Mouse (Mus musculus) lung, embryonic 14.5 days (tissue): ENCODE measurements around the gene Snw1. TPM values are rescaled to one million over a fixed set of nuclear protein-coding genes. Genes with fewer than 3 reads are reported as not detected.

Source experiments
- ATAC-seq: fragments of 200-750 bp; cut with Nextera tagmentation; 2 replicates; pipeline ENCODE4 v1.8.0; 2017; ENCODE audit warnings: mild to moderate bottlenecking, moderate TSS enrichment, moderate library complexity; ENCODE audit not compliant: insufficient read depth
- DNase-seq: peaks from one replicate; pipeline ENCODE4 v3.0.0-alpha.2; 2015
- H3K27ac ChIP-seq: fragments of 300-500 bp; sonication (generic); 2 replicates; pipeline ENCODE4 v1.5.1; 2014; ENCODE audit warnings: low read depth, mild to moderate bottlenecking, moderate library complexity
- H3K27me3 ChIP-seq: fragments of 300-500 bp; sonication (generic); 2 replicates; pipeline ENCODE4 v1.6.1; 2014; ENCODE audit warnings: low read length, control low read depth; ENCODE audit not compliant: insufficient read depth
- H3K36me3 ChIP-seq: fragments of 300-500 bp; sonication (generic); 2 replicates; pipeline ENCODE4 v1.6.1; 2014; ENCODE audit warnings: control low read depth; ENCODE audit not compliant: insufficient read depth
- H3K4me1 ChIP-seq: fragments of 300-500 bp; sonication (generic); 2 replicates; pipeline ENCODE4 v1.6.1; 2014; ENCODE audit warnings: antibody characterized with exemption, control low read depth; ENCODE audit not compliant: insufficient read depth
- H3K4me2 ChIP-seq: fragments of 300-500 bp; sonication (generic); 2 replicates; pipeline ENCODE4 v1.6.1; 2014; ENCODE audit warnings: mild to moderate bottlenecking
- H3K4me3 ChIP-seq: fragments of 300-500 bp; sonication (generic); 2 replicates; pipeline ENCODE4 v1.5.1; 2014; ENCODE audit warnings: low read depth, low read length
- H3K9ac ChIP-seq: fragments of 300-500 bp; sonication (generic); 2 replicates; pipeline ENCODE4 v1.6.1; 2014
- H3K9me3 ChIP-seq: fragments of 300-500 bp; sonication (generic); 2 replicates; pipeline ENCODE4 v1.6.1; 2016; ENCODE audit warnings: low read depth, low read length, control low read depth
- CTCF ChIP-seq: IDR thresholded peaks from 2 replicates; pipeline ENCODE4 v1.5.1; 2016; ENCODE audit warnings: antibody characterized with exemption, low read depth
- WGBS: fragments of 180-500 bp; shearing (Covaris S2); extraction: QIAGEN DNeasy Blood & Tissue Kit; methylation state at CpG from one replicate; pipeline ENCODE4 v1.1.7; 2014; 5-methylcytosine and 5-hydroxymethylcytosine counted together
- microRNA-seq: library from miRNA; unstranded; fragments of <30 nt; microRNA quantifications from one replicate; pipeline ENCODE4, GENCODE M21; 2016; ENCODE audit warnings: borderline number of aligned reads
- polyA plus RNA-seq: library from polyadenylated mRNA; unstranded; fragments of >200 nt; fragmentation: Nextera tagmentation; extraction: Ambion mirVana; gene quantifications from 2 replicates; pipeline ENCODE4 v1.2.1, GENCODE M21; 2014

Snw1 gene
- polyA plus RNA-seq, 1 experiment from 2014 or later, result 126 TPM

DNA sequence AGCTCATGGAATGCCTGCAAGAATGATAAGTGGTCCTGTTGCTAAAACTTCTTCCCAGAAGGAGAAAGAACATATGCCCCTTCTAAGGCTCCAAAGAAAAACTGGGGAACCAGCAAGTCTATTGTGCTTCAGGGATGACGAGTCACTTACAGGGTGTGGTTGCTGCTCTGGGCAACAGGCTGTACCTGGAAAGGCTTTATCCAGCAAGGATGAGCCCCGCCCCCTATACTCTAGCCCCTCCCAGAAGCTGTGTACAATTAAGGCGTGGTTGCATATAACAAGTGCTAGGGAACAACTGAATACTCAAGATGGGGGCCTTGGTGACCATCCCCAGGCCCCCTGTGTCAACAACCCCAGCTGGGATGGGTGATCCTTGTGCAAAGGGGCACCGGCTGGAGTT, 63.0 kb downstream of the Snw1 start:
- DNase-seq, result no peak
- no peak overlapping the region for H3K4me2 ChIP-seq
- no peak overlapping the region for H3K9ac ChIP-seq
- H3K36me3 ChIP-seq, result no peaks in the 10 kb centered on the region
- 0 out of 2 replicates have a peak, but pooled peaks cover 5% of the 10 kb centered on the region for H3K4me1 ChIP-seq
- WGBS, result 77% methylated on average over 4 of the region's 4 CpGs
- no peak for TF ChIP-seq CTCF
- H3K27me3 ChIP-seq, result no peaks in the 10 kb centered on the region
- ATAC-seq, result no peak
- H3K9me3 ChIP-seq, result no peaks in the 10 kb centered on the region
- H3K4me3 ChIP-seq, result no peak overlapping the region
- H3K27ac ChIP-seq, result no peak overlapping the region

- peak overlapping the region; percentile 29; the same call in 1 of the 2 replicates for H3K9ac ChIP-seq
- no peaks in the 10 kb centered on the region for H3K36me3 ChIP-seq
- ATAC-seq (peak; percentile 74), DNase-seq (peak; percentile 76)
- WGBS, result 22% methylated on average over 21 of the region's 21 CpGs
- H3K4me1 ChIP-seq, result 0 out of 2 replicates have a peak, but pooled peaks cover 5% of the 10 kb centered on the region
- TF ChIP-seq CTCF, result no peak; the same call in 1 of the 2 replicates
- H3K27me3 ChIP-seq, result no peaks in the 10 kb centered on the region
- H3K4me3 ChIP-seq, result 0 out of 2 replicates have a peak overlapping the region, but pooled peaks have one; percentile 9
- peak overlapping the region; percentile 62 for H3K27ac ChIP-seq
- H3K4me2 ChIP-seq, result peak overlapping the region; percentile 53
- H3K9me3 ChIP-seq, result no peaks in the 10 kb centered on the region
Observed at GRCm38 (mm10) chr12:87407869-87408605, 64.0 kb downstream of the Snw1 start.

DNA sequence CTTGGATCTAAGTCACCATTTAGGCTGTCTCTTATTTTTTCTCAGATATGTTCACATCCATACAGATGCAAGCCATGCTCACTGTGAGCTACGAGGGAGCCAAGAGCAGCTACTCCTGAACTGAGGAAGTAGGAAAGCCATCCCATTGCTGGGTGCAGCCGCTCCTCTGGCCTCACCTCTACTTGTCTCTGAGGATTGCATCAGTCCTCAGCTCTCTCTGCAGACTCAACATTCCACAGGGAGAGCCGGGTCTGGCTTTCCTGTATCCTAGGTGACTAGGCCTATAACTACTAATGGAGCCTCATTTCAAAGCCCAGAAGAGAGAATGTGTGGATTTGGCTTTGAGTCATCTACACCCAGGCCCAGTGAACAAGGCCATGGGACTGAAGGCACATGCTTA, 66.4 kb downstream of the Snw1 start:
- no peak overlapping the region for H3K4me2 ChIP-seq
- H3K36me3 ChIP-seq, result no peaks in the 10 kb centered on the region
- H3K27ac ChIP-seq, result no peak overlapping the region
- TF ChIP-seq CTCF, result no peak
- no peak; the same call in 1 of the 2 replicates for ATAC-seq
- no peaks in the 10 kb centered on the region for H3K9me3 ChIP-seq
- 53% methylated on average over 3 of the region's 3 CpGs for WGBS
- no peak overlapping the region for H3K4me3 ChIP-seq
- H3K27me3 ChIP-seq, result no peaks in the 10 kb centered on the region
- no peak for DNase-seq
- 0 out of 2 replicates have a peak, but pooled peaks cover 5% of the 10 kb centered on the region for H3K4me1 ChIP-seq
- no peak overlapping the region for H3K9ac ChIP-seq

DNA sequence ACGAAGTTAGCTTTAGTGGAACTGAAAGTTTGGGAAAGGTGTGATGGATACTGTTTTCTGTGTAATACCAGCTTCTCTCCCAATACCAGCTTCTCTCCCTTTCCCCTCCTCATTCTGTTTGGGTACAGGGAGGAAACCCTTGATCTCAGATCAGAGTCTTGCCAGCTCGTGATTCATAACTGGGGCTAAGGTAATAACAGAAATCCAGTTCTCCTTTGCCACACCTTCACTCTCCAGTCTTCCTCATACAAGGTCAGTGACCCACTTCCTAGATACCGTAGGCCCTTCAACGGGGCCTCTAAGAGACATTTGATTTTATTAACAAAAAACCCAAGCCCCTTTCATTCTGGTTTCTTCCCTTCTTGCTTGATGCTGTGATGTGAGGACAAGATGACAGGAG, 66.9 kb downstream of the Snw1 start:
- WGBS, result 76% methylated on average over 4 of the region's 4 CpGs
- ATAC-seq, result no peak

GRCm38 (mm10) chr12:87401883-87402282, 70.2 kb downstream of the Snw1 start:
- Histone ChIP-seq H3K36me3 (no peaks in the 10 kb centered on the region), H3K4me2 (no peak overlapping the region), H3K4me3 (no peak overlapping the region), H3K27me3 (no peaks in the 10 kb centered on the region), H3K27ac (no peak overlapping the region), H3K9ac (no peak overlapping the region), H3K4me1 (no peaks in the 10 kb centered on the region), H3K9me3 (no peaks in the 10 kb centered on the region)
- WGBS, result 40% methylated on average over 6 of the region's 6 CpGs
- no peak for TF ChIP-seq CTCF
- DNase-seq (no peak), ATAC-seq (no peak)

More for the DNA sequence above, 66.9 kb downstream of the Snw1 start:
- TF ChIP-seq CTCF, result no peak
- Histone ChIP-seq H3K4me1 (0 out of 2 replicates have a peak, but pooled peaks cover 5% of the 10 kb centered on the region), H3K4me3 (no peak overlapping the region), H3K4me2 (no peak overlapping the region), H3K9me3 (no peaks in the 10 kb centered on the region), H3K27me3 (no peaks in the 10 kb centered on the region), H3K27ac (no peak overlapping the region), H3K9ac (no peak overlapping the region), H3K36me3 (no peaks in the 10 kb centered on the region)
- no peak for DNase-seq

GRCm38 (mm10) chr12:87399119-87399819, 72.8 kb downstream of the Snw1 start:
- no peak overlapping the region for H3K4me2 ChIP-seq
- H3K27ac ChIP-seq, result no peak overlapping the region
- H3K4me3 ChIP-seq, result no peak overlapping the region
- no peaks in the 10 kb centered on the region for H3K36me3 ChIP-seq
- 67% methylated on average over 10 of the region's 10 CpGs for WGBS
- no peak for TF ChIP-seq CTCF
- H3K9ac ChIP-seq, result no peak overlapping the region
- no peaks in the 10 kb centered on the region for H3K9me3 ChIP-seq
- no peaks in the 10 kb centered on the region for H3K27me3 ChIP-seq
- DNase-seq (no peak), ATAC-seq (no peak)
- no peaks in the 10 kb centered on the region for H3K4me1 ChIP-seq

Small RNA genes within 50 kb of the gene (microRNA-seq; reads per million reads assigned to microRNA genes)
- 48.0 reads per million, percentile 41 among the genes with 10 or more reads in this experiment for gene Mir3068

Other genes with a start within 250 kb of the Snw1 start
- gene Noxred1, start 233.5 kb downstream of the Snw1 start, polyA plus RNA-seq, result 0.58 and 0.72 TPM in 2 replicates
- 42.4 and 46.1 TPM in 2 replicates for gene Vipas39, start 206.0 kb downstream of the Snw1 start, polyA plus RNA-seq
- gene Ahsa1, start 205.8 kb downstream of the Snw1 start, polyA plus RNA-seq, result 192 and 199 TPM in 2 replicates
- gene Ism2, start 172.6 kb downstream of the Snw1 start, polyA plus RNA-seq, result 0.70 and 1.1 TPM in 2 replicates
- 94.6 and 103 TPM in 2 replicates for gene Sptlc2, start 83.9 kb downstream of the Snw1 start, polyA plus RNA-seq
- gene Slirp, start 28.4 kb downstream of the Snw1 start, polyA plus RNA-seq, result 287 and 308 TPM in 2 replicates
- gene Alkbh1, start 28.3 kb downstream of the Snw1 start, polyA plus RNA-seq, result 49.8 and 62.9 TPM in 2 replicates
- not detected in 2 replicates for gene Gm5788, start 22.4 kb upstream of the Snw1 start, polyA plus RNA-seq
- gene Gm8300, start 42.0 kb upstream of the Snw1 start, polyA plus RNA-seq, result not detected in 2 replicates
- not detected in 2 replicates for gene Oog1, start 130.4 kb upstream of the Snw1 start, polyA plus RNA-seq
- not detected in 2 replicates for gene Gm4027, start 146.6 kb upstream of the Snw1 start, polyA plus RNA-seq
- gene Gm16381, start 172.3 kb upstream of the Snw1 start, polyA plus RNA-seq, result not detected in 2 replicates